Mouse (Mus musculus) spleen, postnatal 36 days (tissue): ENCODE measurements around the gene Abhd11.

ENCODE experiments used
- DNase-seq, 2 experiments: peaks; one replicate each; pipeline ENCODE4 v3.0.0; 2022; ENCODE audit warnings: low spot score in 2 of 2, mixed read lengths in 1 of 2

Gene Abhd11

GRCm38 (mm10) chr5:134986298-134987268, 22.4 kb upstream of the Abhd11 start:
- no peak for DNase-seq

- DNase-seq: no peak
These were observed 19.8 kb upstream of the Abhd11 start for GRCm38 (mm10) chr5:134989166-134989565.

GRCm38 (mm10) chr5:134989741-134990140, 19.2 kb upstream of the Abhd11 start:
- DNase-seq: no peak

GRCm38 (mm10) chr5:134992566-134992965, 16.4 kb upstream of the Abhd11 start:
- DNase-seq: no peak

- no peak for DNase-seq
These were observed 10.6 kb upstream of the Abhd11 start for GRCm38 (mm10) chr5:134998359-134998758.

GRCm38 (mm10) chr5:134999797-135000196, 9.2 kb upstream of the Abhd11 start:
- DNase-seq: no peak

- DNase-seq: no peak
These were observed 8.2 kb upstream of the Abhd11 start for GRCm38 (mm10) chr5:135000751-135001150.

GRCm38 (mm10) chr5:135001309-135001708, 7.6 kb upstream of the Abhd11 start:
- peak in 1 of 2 experiments; percentile 20 for DNase-seq

- DNase-seq: no peak
These were observed 6.8 kb upstream of the Abhd11 start for GRCm38 (mm10) chr5:135002151-135002550.

GRCm38 (mm10) chr5:135007802-135008571, 965 bp upstream of the Abhd11 start:
- peak; percentile 36 to 37 for DNase-seq

GRCm38 (mm10) chr5:135009590-135010319, 803 bp downstream of the Abhd11 start:
- DNase-seq: peak; percentile 80 to 86

GRCm38 (mm10) chr5:135010320-135010709, 1.4 kb downstream of the Abhd11 start:
- DNase-seq: no peak

GRCm38 (mm10) chr5:135010841-135011743, 2.1 kb downstream of the Abhd11 start:
- DNase-seq: no peak

- DNase-seq: no peak
These were observed 3.1 kb downstream of the Abhd11 start for GRCm38 (mm10) chr5:135011809-135012613.

GRCm38 (mm10) chr5:135012671-135013441, 3.9 kb downstream of the Abhd11 start:
- peak; percentile 65 to 78 for DNase-seq

GRCm38 (mm10) chr5:135015497-135015896, 6.5 kb downstream of the Abhd11 start:
- DNase-seq: peak; percentile 73 to 74

- DNase-seq: no peak
These were observed 7.3 kb downstream of the Abhd11 start for GRCm38 (mm10) chr5:135016224-135016759.

- no peak for DNase-seq
These were observed 12.9 kb downstream of the Abhd11 start for GRCm38 (mm10) chr5:135021814-135022213.
